Mouse (Mus musculus) kidney, embryonic 15.5 days (tissue): ENCODE results near the gene Mospd2. TPM values are rescaled to one million over a fixed set of nuclear protein-coding genes. Genes with fewer than 3 reads are reported as not detected.

Experiments used
- ATAC-seq: fragments of 200-750 bp; cut with Nextera tagmentation; replicated peaks from 2 replicates; pipeline ENCODE4 v1.8.0; 2017; ENCODE audit warnings: moderate TSS enrichment; ENCODE audit not compliant: low FRiP score
- H3K27ac ChIP-seq: fragments of 300-500 bp; sonication (generic); 2 replicates; pipeline ENCODE4 v1.5.1; 2015; ENCODE audit warnings: mild to moderate bottlenecking, inconsistent platforms
- H3K27me3 ChIP-seq: fragments of 300-500 bp; sonication (generic); 2 replicates; pipeline ENCODE4 v1.6.1; 2015; ENCODE audit warnings: inconsistent platforms
- H3K36me3 ChIP-seq: fragments of 300-500 bp; sonication (generic); 2 replicates; pipeline ENCODE4 v1.6.1; 2015; ENCODE audit warnings: inconsistent platforms
- H3K4me1 ChIP-seq: fragments of 300-500 bp; sonication (generic); 2 replicates; pipeline ENCODE4 v1.6.1; 2015; ENCODE audit warnings: inconsistent platforms
- H3K4me2 ChIP-seq: fragments of 300-500 bp; sonication (generic); 2 replicates; pipeline ENCODE4 v1.6.1; 2015; ENCODE audit warnings: moderate library complexity, mild to moderate bottlenecking, inconsistent platforms
- H3K4me3 ChIP-seq: fragments of 300-500 bp; sonication (generic); replicated peaks from 2 replicates; pipeline ENCODE4 v1.5.1; 2015; ENCODE audit warnings: mild to moderate bottlenecking, inconsistent platforms
- H3K9ac ChIP-seq: fragments of 300-500 bp; sonication (generic); 2 replicates; pipeline ENCODE4 v1.6.1; 2015; ENCODE audit warnings: mild to moderate bottlenecking, inconsistent platforms
- H3K9me3 ChIP-seq: fragments of 300-500 bp; sonication (generic); replicated peaks from 2 replicates; pipeline ENCODE4 v1.6.1; 2016; ENCODE audit warnings: inconsistent platforms
- WGBS: fragments of 180-500 bp; shearing (Covaris S2); methylation state at CpG from one replicate; pipeline ENCODE4 v1.1.7; 2015; ENCODE audit warnings: mixed read lengths; 5-methylcytosine and 5-hydroxymethylcytosine counted together
- polyA plus RNA-seq: library from polyadenylated mRNA; unstranded; fragments of >200 nt; fragmentation: Nextera tagmentation; extraction: Ambion mirVana; gene quantifications from 2 replicates; pipeline ENCODE4 v1.2.1, GENCODE M21; 2015

Mospd2 gene
- polyA plus RNA-seq, 1 experiment from 2014 or later, result 20.0 TPM

- ATAC-seq, result no peak
- 76% methylated on average over 2 of the region's 2 CpGs for WGBS
- H3K36me3 ChIP-seq, result no peaks in the 10 kb centered on the region
- no peaks in the 10 kb centered on the region for H3K4me1 ChIP-seq
- H3K4me2 ChIP-seq, result no peak overlapping the region
- H3K27ac ChIP-seq, result no peak overlapping the region
- H3K9me3 ChIP-seq, result no peaks in the 10 kb centered on the region
- H3K4me3 ChIP-seq, result no peak overlapping the region
- H3K9ac ChIP-seq, result no peak overlapping the region
- 0 out of 2 replicates have a peak, but pooled peaks cover 6% of the 10 kb centered on the region for H3K27me3 ChIP-seq
These were observed 78.3 kb downstream of the Mospd2 start for GRCm38 (mm10) chrX:164901847-164902246.

GRCm38 (mm10) chrX:164899805-164900204 is 80.4 kb downstream of the Mospd2 start:
- WGBS, result 40% methylated on average over 2 of the region's 2 CpGs
- Histone ChIP-seq H3K4me1 (no peaks in the 10 kb centered on the region), H3K9me3 (no peaks in the 10 kb centered on the region), H3K4me2 (no peak overlapping the region), H3K36me3 (no peaks in the 10 kb centered on the region), H3K27me3 (0 out of 2 replicates have a peak, but pooled peaks cover 6% of the 10 kb centered on the region), H3K9ac (no peak overlapping the region), H3K4me3 (no peak overlapping the region), H3K27ac (no peak overlapping the region)
- 0 out of 2 replicates have a peak, but pooled peaks have one; percentile 36 for ATAC-seq

- 88% methylated on average over 1 of the region's 1 CpGs for WGBS
- Histone ChIP-seq H3K9ac (no peak overlapping the region), H3K27ac (no peak overlapping the region), H3K4me1 (no peaks in the 10 kb centered on the region), H3K4me2 (no peak overlapping the region), H3K4me3 (no peak overlapping the region), H3K36me3 (no peaks in the 10 kb centered on the region), H3K9me3 (no peaks in the 10 kb centered on the region), H3K27me3 (no peaks in the 10 kb centered on the region)
- no peak for ATAC-seq
These were observed 93.9 kb downstream of the Mospd2 start for GRCm38 (mm10) chrX:164886260-164886659.

Other genes with a start within 250 kb of the Mospd2 start
- 9.2 and 10.6 TPM in 2 replicates for gene Fancb, start 217 bp upstream of the Mospd2 start, polyA plus RNA-seq
- gene Gm17604, start 24.5 kb upstream of the Mospd2 start, polyA plus RNA-seq, result not detected in 2 replicates